Mouse (Mus musculus): ENCODE data around the gene Slc1a2.

Slc1a2 gene

DNA sequence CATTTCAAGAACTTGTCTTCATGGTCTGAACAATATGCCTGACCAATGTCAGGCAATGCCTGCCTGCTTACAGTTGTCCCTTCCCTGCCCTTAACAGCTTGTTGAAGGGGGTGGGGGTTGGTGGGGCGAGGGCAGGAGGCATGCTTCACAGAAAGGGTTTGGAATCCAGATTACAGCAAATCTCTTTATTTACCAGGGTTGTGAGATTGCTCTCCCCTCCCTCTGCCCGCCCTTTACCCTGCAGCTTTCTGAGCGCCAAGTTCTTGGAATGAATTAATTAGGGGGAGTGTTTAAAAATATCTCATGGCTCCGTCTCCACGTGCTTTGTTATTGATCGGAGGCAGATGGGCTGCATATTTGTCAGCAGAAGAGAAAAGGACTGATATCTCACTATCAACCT, 4.9 kb downstream of the Slc1a2 start:
- no peak for DNase-seq (ENCODE audit: low read depth in 2 of 2, low spot score in 2 of 2)

DNA sequence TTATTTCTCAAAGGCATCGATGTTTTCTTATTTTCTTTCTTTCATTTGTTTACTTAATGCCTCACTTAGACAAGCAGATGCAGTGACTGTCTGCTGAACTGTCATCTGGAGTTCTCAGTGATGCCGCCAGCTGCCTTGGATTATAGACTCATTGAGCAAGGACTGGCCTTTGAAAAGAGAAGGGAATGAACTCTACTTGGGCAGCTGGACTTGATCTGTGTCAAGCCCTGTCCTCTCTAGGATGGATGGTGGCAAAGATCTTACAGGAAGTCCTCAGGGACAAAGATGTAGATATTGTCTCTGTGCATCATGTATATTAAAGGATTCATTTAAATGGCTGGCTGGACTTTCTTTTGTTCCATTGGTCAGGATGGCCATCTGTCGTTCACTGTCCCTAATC, 5.4 kb downstream of the Slc1a2 start:
- DNase-seq (ENCODE audit: low read depth in 2 of 2, low spot score in 2 of 2) = no peak

DNA sequence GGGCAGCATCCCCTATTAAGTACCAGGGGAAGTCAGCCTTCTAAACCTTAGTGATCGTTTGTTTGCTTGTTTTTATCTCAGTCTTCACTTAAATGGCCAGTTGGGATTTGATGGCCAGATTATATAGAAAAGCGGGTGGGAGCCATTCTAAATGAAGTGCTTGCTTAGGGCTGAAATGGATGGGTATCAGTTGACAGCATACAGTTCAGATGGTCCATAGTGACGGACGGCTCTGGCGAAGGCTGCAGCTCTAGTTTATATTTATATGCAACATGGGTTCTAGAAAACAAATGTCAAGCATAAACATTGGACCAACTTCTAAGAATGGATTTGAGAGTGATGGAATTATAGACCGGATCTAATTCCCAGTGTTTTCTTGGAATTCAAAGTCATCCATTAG, 9.5 kb downstream of the Slc1a2 start:
- no peak for DNase-seq (ENCODE audit: low read depth in 2 of 2, low spot score in 2 of 2)

DNA sequence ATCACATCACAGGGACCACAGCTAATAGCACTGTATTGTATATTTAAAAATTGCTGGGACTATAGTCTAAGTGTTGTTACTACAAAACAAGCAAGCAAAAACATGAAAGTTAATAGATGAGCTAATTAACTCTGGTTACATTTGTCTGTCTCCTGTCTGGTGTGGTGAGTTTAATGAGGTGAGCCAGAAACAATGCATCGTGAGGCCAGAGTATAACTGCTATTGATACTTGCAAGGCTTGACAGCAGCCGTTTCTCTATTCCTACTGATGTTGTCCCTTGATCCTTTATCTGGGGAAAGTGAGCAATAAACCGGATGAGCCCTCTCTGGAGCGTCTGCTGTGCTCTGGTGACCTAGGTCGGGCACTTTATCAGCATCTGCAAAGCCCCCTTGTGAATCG, 11.1 kb downstream of the Slc1a2 start:
- no peak for DNase-seq (ENCODE audit: low read depth in 2 of 2, low spot score in 2 of 2)

DNA sequence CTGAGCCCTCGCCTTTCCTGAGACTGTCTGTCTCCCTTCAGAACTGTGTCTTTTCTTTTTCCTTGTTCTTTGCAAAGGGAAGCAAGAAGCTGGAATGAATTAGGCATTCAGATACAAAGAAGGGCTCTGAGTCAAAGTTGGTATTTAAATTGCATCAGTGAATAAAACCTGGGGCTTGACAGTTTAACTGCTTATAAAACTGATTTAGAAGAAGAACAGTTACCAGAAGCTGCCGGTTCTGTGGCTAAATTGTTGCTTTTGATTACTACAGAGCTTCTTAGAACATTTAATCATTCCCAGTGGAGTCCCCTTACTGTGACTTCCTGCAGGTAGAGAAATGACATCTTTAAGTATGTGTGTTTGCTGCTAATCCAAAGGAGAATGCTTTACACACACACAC, 16.1 kb downstream of the Slc1a2 start:
- no peak for DNase-seq (ENCODE audit: low read depth in 2 of 2, low spot score in 2 of 2)

DNA sequence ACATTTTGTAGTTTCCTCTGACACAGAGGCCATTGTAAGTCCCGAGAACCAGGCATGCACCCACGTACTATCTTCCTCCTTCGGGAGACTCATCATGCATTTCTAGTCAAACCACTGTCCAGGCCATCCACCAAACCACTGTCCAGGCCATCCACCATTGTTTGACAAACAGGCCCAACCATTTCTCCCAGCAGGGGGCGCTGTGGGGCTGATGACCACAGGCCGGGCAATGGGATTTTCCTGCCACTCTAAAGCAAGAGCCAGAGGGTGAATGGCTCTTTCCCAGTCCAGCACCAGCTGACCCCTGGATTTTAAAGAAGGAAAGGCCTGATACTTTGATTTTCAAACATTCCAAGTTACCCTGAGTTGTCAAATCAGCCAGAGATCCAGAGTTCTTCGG, 16.8 kb downstream of the Slc1a2 start:
- DNase-seq (ENCODE audit: low read depth in 2 of 2, low spot score in 2 of 2) = peak; percentile 7 to 30

DNA sequence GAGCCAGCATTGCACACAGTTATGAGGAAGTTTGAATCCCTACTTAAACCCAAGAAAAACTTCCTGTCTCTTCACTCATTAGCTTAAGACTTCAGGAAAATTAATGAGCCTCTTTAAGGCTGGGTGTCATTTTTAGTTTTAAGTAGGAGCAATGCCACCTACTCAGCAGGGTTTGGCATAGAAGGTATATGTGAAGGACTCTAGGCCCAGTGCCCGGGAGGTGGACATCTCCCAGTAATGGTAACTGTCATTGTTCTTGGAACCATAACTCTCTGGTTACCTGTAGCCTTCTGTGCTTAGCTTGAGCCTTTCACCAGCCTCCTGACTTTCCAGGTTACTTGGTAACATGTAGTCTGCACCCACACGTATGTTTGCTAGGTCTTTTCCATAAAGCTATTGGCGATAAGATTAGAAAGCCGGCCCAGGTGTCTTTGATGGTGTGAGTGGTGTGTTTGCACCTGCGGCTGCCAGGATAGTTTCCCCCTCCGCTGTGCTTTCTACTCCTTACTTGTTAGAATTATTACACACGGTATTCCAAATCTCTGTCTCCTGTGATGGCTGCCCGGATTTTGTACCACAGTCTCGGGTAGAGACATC, 18.4 kb downstream of the Slc1a2 start:
- no peak for DNase-seq (ENCODE audit: low read depth in 2 of 2, low spot score in 2 of 2)

DNA sequence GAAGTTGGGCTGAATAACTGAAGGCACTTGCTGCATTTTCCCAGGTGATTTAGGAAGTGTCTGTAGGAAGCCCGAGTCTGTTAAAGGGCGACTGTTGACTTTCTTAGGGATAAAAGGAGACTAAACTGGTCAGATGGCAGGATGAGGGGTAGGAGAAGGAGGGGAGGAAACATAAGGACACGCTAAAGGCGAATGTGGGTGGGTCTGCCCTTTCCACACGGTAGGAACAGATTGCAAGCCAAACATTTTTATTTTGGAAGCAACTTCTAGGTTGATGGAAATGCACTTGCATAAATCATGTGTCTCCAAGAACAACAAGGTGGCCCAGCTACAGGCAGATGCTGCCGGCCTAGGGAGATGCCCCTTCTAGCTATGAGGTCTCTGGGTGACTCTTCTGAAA, 18.9 kb downstream of the Slc1a2 start:
- DNase-seq (ENCODE audit: low read depth in 2 of 2, low spot score in 2 of 2) = no peak

DNA sequence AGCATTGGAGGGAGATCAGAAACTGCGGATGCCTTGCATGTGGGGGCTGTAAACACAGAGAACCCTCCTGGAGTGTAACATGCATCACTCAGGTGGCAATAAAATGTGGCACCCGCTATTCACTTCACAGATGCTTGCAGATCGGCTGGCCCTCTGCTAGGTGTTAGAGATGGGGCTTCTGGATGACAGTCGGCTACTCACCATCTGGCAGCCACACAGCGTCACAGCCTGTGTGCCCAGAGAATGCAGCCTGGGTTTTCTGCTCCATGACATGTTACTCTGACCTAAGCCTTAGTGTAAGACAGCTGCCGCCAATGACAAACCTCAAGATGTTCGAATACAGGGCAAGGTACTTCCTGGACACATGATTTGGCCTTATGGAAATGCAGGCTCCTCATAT, 22.9 kb downstream of the Slc1a2 start:
- DNase-seq (ENCODE audit: low read depth in 2 of 2, low spot score in 2 of 2) = no peak

DNA sequence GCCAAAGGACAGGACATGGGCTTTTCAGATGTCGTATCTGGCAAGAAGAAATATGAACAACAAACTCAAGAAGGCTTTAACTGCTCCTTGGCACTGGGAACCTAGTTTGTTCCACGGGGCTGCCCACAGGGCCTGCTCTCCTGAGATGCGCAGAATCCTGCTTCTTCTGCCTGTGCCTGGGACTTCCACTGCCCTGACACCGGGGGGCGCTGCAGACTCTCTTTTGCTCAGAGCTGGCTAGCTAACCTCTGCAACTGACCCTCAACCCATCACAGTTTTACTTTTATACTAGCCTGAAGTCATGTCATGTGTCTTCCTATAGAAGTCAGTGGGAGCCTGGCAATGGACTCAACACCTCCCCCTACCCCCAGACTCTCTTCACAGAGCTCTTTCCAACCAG, 23.7 kb downstream of the Slc1a2 start:
- DNase-seq (ENCODE audit: low read depth in 2 of 2, low spot score in 2 of 2) = peak; percentile 2 to 10

DNA sequence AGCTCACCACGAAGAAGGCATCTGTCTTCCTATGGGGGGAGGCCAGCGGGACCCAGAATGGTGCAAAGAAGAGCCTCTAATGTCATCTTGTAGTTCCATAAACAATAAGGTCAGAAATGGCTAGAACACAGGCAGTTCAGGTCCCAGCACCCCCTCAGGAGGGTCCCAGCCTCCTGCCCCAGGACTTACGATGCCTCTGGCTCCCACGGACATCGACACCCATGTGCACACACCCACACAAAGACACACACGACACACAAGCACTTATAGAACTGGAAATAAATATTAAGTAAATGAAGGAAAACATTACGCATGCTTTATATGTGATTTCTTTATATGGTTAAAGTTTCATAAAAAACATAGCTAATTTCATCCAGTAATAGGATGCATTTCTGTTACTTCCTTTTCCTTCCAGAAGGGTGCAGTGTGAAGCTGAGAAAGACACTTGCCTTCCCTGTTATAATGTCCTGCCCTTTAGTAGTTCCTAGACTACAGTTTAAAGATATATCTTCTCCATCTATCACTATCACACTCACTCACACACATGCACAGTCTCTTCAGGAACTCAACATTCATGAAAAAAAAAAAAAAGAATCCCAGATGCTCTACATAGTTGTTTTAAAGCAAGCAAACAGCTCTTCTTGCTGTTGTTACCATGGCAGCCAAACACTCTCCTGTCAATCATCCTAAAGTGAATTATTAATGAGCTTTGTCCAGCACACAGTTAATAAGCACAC, 27.1 kb downstream of the Slc1a2 start:
- DNase-seq (ENCODE audit: low read depth in 2 of 2, low spot score in 2 of 2) = no peak

DNA sequence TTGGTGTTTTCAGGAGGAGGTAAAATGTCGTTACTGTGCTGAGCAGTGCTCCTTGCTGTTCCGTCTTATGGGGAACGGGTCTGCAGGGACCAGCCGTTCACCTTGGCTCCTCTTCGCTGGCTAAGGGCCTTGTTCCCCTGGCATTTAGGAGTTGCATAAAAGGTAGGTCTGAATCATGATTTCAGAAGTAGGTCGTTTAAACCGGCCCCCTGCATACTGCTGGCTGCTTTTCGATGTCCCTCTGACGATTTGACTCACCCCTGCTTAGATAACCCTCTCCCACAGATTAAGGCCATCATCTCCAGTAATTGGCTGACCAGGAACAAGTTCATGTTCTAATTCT, 27.6 kb downstream of the Slc1a2 start:
- DNase-seq (ENCODE audit: low read depth in 2 of 2, low spot score in 2 of 2) = no peak

DNA sequence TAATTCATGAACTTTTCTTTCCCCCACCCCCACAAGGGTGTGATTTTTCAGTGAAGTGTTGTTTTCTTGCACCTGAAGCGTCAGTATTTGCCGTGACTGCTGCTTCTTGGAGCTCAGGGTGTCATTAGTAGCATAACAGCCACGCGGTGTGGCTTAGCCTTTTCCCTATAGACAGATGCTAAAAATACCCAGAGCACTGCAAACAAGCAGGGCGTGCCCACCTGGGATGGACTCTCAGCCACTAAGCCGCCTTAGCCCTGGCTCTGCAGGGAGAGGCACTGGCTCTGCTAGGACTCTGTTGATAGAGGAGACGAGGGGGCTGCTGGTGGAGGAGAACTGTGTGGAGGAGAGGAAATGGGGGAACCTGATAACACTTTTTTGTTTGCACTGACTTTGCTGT, 35.1 kb downstream of the Slc1a2 start:
- no peak for DNase-seq (ENCODE audit: low read depth in 2 of 2, low spot score in 2 of 2)

DNA sequence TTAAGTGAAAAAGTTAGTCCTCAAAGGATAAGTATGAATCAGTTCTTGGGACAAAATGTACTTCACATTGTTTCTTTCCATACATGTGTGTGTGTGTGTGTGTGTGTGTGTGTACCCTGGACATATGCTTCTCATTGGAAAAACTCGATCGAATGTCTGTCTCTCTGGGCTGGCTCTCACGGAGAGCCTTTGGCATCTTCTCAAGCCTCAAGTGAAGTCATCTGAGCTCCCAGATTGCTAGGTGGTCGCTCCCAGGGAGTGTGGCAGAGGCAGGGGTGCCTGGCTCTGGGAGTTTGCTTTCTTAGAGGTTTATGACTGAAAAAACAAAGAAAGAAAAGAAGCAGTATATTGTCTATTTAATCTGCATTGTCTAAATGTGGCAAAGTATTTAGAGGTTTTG, 36.3 kb downstream of the Slc1a2 start:
- no peak for DNase-seq (ENCODE audit: low read depth in 2 of 2, low spot score in 2 of 2)

DNA sequence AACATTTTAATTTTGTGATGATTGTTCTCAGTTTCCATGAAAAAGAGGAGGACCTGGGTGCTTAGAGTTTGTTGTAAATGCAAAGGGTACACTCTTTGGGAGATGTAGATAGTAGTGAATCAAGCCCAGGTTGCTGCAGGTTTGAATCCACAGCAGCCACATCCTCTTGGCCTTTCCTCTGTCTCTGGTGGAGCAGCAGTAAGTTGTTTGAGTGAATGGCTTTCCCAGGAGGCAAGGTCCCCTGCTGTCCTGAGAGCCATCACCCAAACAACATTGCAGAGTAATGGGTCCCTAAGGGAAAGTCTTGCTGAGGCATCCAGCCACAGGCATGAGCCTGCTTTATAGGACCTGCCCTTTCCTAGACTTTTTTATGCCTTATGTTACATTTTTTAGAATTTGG, 37.1 kb downstream of the Slc1a2 start:
- no peak for DNase-seq (ENCODE audit: low read depth in 2 of 2, low spot score in 2 of 2)

DNA sequence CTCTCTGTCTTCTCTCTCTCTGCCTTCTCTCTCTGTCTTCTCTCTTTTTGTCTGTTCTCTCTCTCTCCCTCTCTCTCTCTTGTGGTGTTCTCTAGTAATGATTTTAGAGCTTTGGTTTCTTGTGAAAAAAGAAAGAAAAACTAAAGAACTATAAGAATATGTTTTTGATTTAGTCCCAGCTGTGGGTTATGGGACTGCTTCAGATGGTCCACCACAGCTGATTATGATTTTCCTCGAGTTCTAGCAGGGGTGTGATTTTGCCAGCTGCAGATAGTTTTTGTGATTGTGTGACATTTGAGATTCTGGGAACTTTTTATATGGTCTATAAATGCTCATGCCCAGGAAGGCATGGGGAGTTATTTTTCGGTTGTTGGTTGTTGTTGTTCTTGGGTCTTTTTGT, 39.3 kb downstream of the Slc1a2 start:
- no peak for DNase-seq (ENCODE audit: low read depth in 2 of 2, low spot score in 2 of 2)

DNA sequence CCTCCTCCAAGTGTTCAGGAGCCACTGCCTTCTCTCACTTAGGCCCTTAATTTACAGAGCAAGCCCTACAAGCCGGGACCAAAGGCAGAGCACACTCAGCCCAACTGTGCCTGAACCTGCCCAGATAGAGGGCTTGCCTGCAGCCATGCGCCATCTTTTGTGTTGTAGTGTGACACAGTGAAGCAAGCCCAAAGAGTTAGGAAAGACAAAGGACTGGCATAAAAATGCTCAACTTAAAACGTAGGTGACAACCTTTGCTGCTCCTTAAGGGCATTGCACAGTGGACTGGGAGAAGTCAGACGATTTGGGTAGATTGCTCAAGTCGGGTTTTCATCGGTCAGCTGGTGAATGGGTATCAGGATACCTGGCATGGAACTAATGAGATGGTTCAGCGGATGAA, 41.5 kb downstream of the Slc1a2 start:
- DNase-seq (ENCODE audit: low read depth in 2 of 2, low spot score in 2 of 2) = no peak

DNA sequence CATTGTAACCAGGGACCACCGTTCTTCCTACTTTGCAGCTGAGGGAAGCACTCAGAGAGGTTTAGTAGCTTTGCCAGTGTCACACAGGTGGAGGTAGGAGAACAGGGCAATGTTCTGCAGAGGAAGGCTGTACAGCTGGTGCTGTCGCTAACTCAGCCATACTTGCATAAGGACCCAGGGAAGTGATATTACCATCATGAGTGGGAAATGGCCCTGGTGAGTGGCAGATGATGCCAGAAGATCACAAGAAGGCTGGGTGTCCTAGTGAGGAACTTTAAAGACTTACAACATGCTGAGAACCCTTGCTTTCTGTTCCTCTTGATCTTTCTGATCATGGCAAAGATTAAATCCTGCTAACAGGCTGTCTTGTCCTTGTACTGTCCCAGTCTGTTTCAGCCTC, 42.2 kb downstream of the Slc1a2 start:
- no peak for DNase-seq (ENCODE audit: low read depth in 2 of 2, low spot score in 2 of 2)

DNA sequence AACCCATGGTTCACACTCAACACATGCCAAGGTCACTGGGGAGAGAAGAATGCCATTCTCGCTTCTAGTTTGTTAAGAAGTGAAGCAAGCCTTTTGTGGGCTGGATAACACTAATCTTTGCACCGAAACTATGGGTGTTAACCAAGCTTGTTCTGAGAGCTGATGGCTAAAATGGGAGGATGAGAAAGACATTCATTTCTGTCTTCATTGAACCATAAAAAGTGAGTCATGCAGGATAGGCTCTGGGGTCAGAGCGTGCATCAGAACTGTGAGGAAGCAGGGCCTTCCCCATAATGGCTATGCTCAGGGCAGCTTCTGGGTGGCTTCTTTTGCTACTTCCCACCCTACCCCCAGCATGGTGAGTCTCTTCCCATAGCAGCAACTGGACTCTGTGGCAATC, 42.9 kb downstream of the Slc1a2 start:
- no peak for DNase-seq (ENCODE audit: low read depth in 2 of 2, low spot score in 2 of 2)

DNA sequence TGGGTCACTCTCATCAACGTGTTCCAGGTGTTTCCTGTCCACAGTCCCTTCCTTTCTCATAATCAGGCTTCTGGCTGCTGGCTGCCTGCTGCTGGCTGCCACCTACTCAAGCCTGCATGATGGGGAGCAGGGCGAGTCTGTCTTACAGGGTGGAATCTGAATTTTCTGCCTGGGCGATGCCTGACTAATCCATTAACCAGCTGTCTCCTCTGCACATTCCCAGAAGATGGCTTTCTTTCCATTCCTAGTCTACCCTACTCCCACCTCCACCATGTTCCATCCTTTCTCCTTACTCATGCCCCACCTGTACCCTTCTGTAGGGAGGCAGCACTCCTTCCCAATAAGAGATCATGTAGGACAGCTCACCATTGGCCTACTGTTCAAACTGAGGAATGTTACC, 45.1 kb downstream of the Slc1a2 start:
- no peak for DNase-seq (ENCODE audit: low read depth in 2 of 2, low spot score in 2 of 2)

DNA sequence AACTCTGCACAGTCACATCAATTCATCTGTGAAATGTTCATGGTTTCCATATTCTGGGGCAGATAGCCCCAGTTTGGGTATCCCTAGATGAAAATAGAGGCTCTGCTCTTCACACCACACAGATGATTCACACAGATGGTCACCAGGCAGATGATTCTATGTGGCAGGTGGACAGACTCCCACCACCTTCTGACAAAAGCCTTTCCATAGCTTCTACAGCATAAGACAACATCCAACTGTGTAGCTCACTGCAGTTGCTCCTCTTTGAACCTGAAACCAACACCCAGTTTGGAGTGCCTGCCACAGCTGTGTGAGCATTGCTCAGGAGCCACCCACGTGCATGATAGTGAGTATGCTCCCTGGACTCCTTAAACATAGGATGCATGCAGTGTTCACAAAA, 46.3 kb downstream of the Slc1a2 start:
- DNase-seq (ENCODE audit: low read depth in 2 of 2, low spot score in 2 of 2) = no peak

DNA sequence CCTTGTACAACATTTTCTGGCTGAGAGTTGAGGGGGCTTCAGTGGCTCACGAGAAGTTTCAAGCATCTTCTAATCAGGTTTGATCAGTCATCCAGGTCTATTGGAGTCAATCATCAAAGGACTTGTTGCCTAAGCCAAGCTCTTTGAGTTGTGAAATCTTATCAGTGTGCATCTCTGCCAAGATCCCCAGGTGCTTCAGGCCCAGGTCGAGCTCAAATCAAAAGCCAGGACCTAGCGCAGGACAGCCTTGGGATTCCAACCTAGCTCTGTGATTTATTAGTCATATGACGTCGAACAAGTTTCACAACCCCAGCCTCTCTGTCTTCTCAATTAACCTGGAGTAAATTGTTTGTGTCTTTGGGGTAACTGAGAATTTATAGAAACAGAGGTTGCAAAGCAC, 53.1 kb downstream of the Slc1a2 start:
- DNase-seq (ENCODE audit: low read depth in 2 of 2, low spot score in 2 of 2) = no peak

DNA sequence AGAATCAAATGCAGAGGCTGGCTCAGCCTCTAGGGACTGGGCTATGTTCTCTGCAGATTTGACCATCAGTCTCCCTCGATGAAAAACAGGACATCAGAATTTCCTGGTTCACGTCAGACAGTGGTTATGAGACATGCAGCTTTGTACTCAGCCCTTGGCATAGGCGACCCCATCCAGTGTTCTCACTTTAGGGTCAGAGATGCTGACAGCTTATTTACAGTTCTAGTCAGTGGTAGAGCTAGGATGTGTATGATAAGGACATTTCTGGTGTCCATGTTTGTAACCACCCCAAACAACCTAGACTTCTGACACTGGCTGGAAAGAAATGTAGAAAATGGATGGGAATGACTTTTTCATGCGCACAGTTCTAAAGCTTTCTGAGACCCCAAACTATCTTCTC, 53.6 kb downstream of the Slc1a2 start:
- no peak for DNase-seq (ENCODE audit: low read depth in 2 of 2, low spot score in 2 of 2)
